Mouse (Mus musculus): Measurements from ENCODE around the gene Batf2.

- TF ChIP-seq ZNF384 (IDR thresholded peaks at IDR 0.05; ENCODE audit: low read depth, low read length) = no peak
- no peak for TF ChIP-seq MAFK (IDR thresholded peaks at IDR 0.05; ENCODE audit: insufficient read depth, low read depth, low read length)
- TF ChIP-seq HCFC1 (IDR thresholded peaks at IDR 0.05; ENCODE audit: borderline replicate concordance, insufficient read depth, low read length) = no peak
Measured at GRCm38 (mm10) chr19:6113116-6113515, 27.7 kb upstream of the Batf2 start.

Data from ES-E14 (cell line).